Comparison of ENCODE assay signal across 19 mouse cellular contexts in the genomic region with DNA sequence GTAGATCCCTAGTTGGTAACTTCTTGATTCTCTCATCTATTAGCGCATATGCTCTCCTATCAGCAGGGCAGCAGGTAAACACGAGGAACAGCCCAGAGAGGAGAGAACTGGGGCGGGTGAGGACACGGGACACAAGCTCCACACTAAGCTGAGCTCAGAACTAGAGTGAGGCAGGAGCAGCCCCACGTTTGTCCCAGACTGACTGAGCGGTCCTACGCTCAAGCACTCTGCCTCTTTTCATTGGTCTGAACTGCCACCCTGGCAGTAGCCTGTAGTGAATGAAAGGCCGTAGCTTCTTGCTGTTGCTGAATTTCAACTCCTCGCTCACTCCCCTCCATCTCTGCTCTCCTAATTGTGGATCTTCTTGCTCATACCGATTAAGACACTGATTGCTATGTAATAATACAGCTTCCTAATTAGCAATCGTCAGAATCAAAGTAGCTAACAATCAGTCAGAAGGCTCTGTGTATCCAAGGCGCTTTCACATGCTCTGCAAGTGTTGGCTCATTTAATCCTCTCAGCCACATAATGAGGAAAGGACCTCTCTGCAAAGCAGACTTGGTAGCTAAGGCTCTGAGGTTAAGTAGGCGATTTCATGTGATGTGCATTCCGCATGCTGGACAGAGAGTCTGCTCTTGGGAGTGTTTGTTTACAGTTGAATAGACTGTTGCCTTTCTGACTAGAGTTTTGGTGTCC.
A peak's percentile ranks its signal among the peaks of the same experiment; 100 is the strongest.
DNase-seq lines count a peak whose midpoint lies in the region; ATAC-seq lines count a peak whose summit lies in the region.
"Had no signal": no experiment of that assay in that cellular context is flagged by ENCODE, and none has a peak within 500 bp of the region (broad histone marks: within the 10 kb centered on the region; RNA-seq: fewer than 3 reads in every experiment).

No protein-coding gene starts in this region.

- H3K27me3 ChIP-seq in forebrain, embryonic 12.5 days: no peaks in the 10 kb centered on the region
- no peaks in the 10 kb centered on the region for H3K27me3 ChIP-seq in hindbrain, embryonic 16.5 days (replicated peaks; ENCODE audit: control insufficient read depth, insufficient read depth, low read length)
- H3K27me3 ChIP-seq in neural tube, embryonic 15.5 days (replicated peaks): no peaks in the 10 kb centered on the region
- no peaks in the 10 kb centered on the region for H3K27me3 ChIP-seq in kidney, embryonic 16.5 days (ENCODE audit: insufficient read depth, low read length)
- H3K27me3 ChIP-seq: heart, embryonic 15.5 days; limb, embryonic 15.5 days had no signal

- peak; percentile 58 for DNase-seq in retina, postnatal 1 day
- DNase-seq in retina, embryonic 14.5 days (ENCODE audit: low spot score): no peak
- DNase-seq in thymus, postnatal 4 days: no peak
- DNase-seq: adrenal gland, adult 2 months; cerebellum, adult 11-12 months; gastrocnemius, adult 2 months; heart, adult 18-20 months; kidney, adult 18-20 months; kidney, postnatal 36 days; layer of hippocampus, adult 9-11 months; right cerebral cortex, postnatal 14 days; thymus, postnatal 25 days had no signal

- 32% methylated on average over 14 of the region's 14 CpGs for WGBS in forebrain, embryonic 12.5 days
- WGBS in hindbrain, embryonic 16.5 days: 61% methylated on average over 14 of the region's 14 CpGs
- 68% methylated on average over 14 of the region's 14 CpGs for WGBS in neural tube, embryonic 15.5 days
- WGBS in kidney, embryonic 16.5 days: 82% methylated on average over 14 of the region's 14 CpGs

- H3K27ac ChIP-seq in forebrain, embryonic 12.5 days: peak overlapping the region; percentile 67
- no peak overlapping the region for H3K27ac ChIP-seq in hindbrain, embryonic 16.5 days (ENCODE audit: low read depth, low read length)
- no peak overlapping the region for H3K27ac ChIP-seq in neural tube, embryonic 15.5 days (replicated peaks)
- H3K27ac ChIP-seq in kidney, embryonic 16.5 days (ENCODE audit: low read length): no peak overlapping the region
- H3K27ac ChIP-seq: gastrocnemius, adult 2 months; heart, embryonic 15.5 days; limb, embryonic 15.5 days had no signal

- no peaks in the 10 kb centered on the region for H3K36me3 ChIP-seq in forebrain, embryonic 12.5 days (replicated peaks)
- no peaks in the 10 kb centered on the region for H3K36me3 ChIP-seq in hindbrain, embryonic 16.5 days (ENCODE audit: control insufficient read depth, insufficient read depth, low read length)
- no peaks in the 10 kb centered on the region for H3K36me3 ChIP-seq in neural tube, embryonic 15.5 days
- no peaks in the 10 kb centered on the region for H3K36me3 ChIP-seq in kidney, embryonic 16.5 days (ENCODE audit: insufficient read depth, low read length)
- H3K36me3 ChIP-seq: heart, embryonic 15.5 days; limb, embryonic 15.5 days had no signal

- H3K9ac ChIP-seq in forebrain, embryonic 12.5 days: no peak overlapping the region
- no peak overlapping the region for H3K9ac ChIP-seq in hindbrain, embryonic 16.5 days (ENCODE audit: low read depth, low read length)
- no peak overlapping the region for H3K9ac ChIP-seq in neural tube, embryonic 15.5 days (replicated peaks)
- H3K9ac ChIP-seq in kidney, embryonic 16.5 days (replicated peaks; ENCODE audit: low read length): no peak overlapping the region
- H3K9ac ChIP-seq: heart, embryonic 15.5 days; limb, embryonic 15.5 days had no signal

- peaks cover 23% of the 10 kb centered on the region for H3K4me1 ChIP-seq in forebrain, embryonic 12.5 days
- no peaks in the 10 kb centered on the region for H3K4me1 ChIP-seq in hindbrain, embryonic 16.5 days (ENCODE audit: control insufficient read depth, insufficient read depth, low read depth, low read length)
- H3K4me1 ChIP-seq in neural tube, embryonic 15.5 days: no peaks in the 10 kb centered on the region
- H3K4me1 ChIP-seq in kidney, embryonic 16.5 days (ENCODE audit: insufficient read depth, low read length): no peaks in the 10 kb centered on the region
- H3K4me1 ChIP-seq: heart, embryonic 15.5 days; limb, embryonic 15.5 days had no signal

- no peak overlapping the region for H3K4me3 ChIP-seq in forebrain, embryonic 12.5 days (replicated peaks)
- H3K4me3 ChIP-seq in hindbrain, embryonic 16.5 days (ENCODE audit: low read length): no peak overlapping the region
- no peak overlapping the region for H3K4me3 ChIP-seq in neural tube, embryonic 15.5 days (replicated peaks)
- H3K4me3 ChIP-seq in kidney, embryonic 16.5 days (ENCODE audit: low read length): no peak overlapping the region
- H3K4me3 ChIP-seq: gastrocnemius, adult 2 months; heart, embryonic 15.5 days; limb, embryonic 15.5 days had no signal

- no peaks in the 10 kb centered on the region for H3K9me3 ChIP-seq in forebrain, embryonic 12.5 days
- no peaks in the 10 kb centered on the region; the same call in 1 of the 2 replicates for H3K9me3 ChIP-seq in hindbrain, embryonic 16.5 days (ENCODE audit: control insufficient read depth, low read length)
- H3K9me3 ChIP-seq in neural tube, embryonic 15.5 days (replicated peaks): no peaks in the 10 kb centered on the region
- no peaks in the 10 kb centered on the region for H3K9me3 ChIP-seq in kidney, embryonic 16.5 days (ENCODE audit: low read length)
- H3K9me3 ChIP-seq: heart, embryonic 15.5 days; limb, embryonic 15.5 days had no signal

- peak overlapping the region; percentile 24 for H3K4me2 ChIP-seq in forebrain, embryonic 12.5 days
- H3K4me2 ChIP-seq in hindbrain, embryonic 16.5 days (ENCODE audit: low read length): no peak overlapping the region
- H3K4me2 ChIP-seq in neural tube, embryonic 15.5 days: no peak overlapping the region
- H3K4me2 ChIP-seq in kidney, embryonic 16.5 days (replicated peaks; ENCODE audit: low read depth, low read length): no peak overlapping the region
- H3K4me2 ChIP-seq: heart, embryonic 15.5 days; limb, embryonic 15.5 days had no signal

- peak; percentile 86 for ATAC-seq in forebrain, embryonic 12.5 days (ENCODE audit: low FRiP score)
- ATAC-seq in hindbrain, embryonic 16.5 days: peak; percentile 78
- ATAC-seq in neural tube, embryonic 15.5 days (ENCODE audit: low FRiP score): peak; percentile 35; the same call in 1 of the 2 replicates
- no peak for ATAC-seq in kidney, embryonic 16.5 days (ENCODE audit: low FRiP score, low TSS enrichment)
- ATAC-seq in erythroblast, adult 5-6 weeks (replicated peaks; ENCODE audit: low FRiP score, poor library complexity, severe bottlenecking): no peak

Comparison
In these comparisons a context has a peak if more than half of its experiments do, and no peak if none do; other contexts are left out.
1. ATAC-seq: peak in forebrain, embryonic 12.5 days (single experiment), hindbrain, embryonic 16.5 days (single experiment) and neural tube, embryonic 15.5 days (single experiment); none in kidney, embryonic 16.5 days (single experiment) and erythroblast, adult 5-6 weeks (single experiment).